Mouse (Mus musculus) MEL (cell line): ENCODE data around the gene Fam20c. TPM values are rescaled to one million over a fixed set of nuclear protein-coding genes. Genes with fewer than 3 reads are reported as not detected.

Experiments used
- DNase-seq: peaks from one replicate; pipeline ENCODE4 v3.0.0; 2011; ENCODE audit warnings: low read depth, low spot score
- H3K27ac ChIP-seq: 2 replicates; pipeline ENCODE4 v1.5.1; 2012; ENCODE audit warnings: low read depth, mild to moderate bottlenecking, control low read depth, low read length, moderate library complexity; ENCODE audit not compliant: control insufficient read depth
- H3K27me3 ChIP-seq, 2 experiments: fragments of 150-350 bp in 1 of 2; sonication (generic) in 1 of 2; 2 replicates each; pipeline ENCODE4 v1.6.1; 2012; ENCODE audit warnings: low read length in 2 of 2, mild to moderate bottlenecking in 2 of 2, improper control_type of control experiment in 1 of 2, moderate library complexity in 1 of 2; ENCODE audit not compliant: insufficient read depth in 2 of 2, control insufficient read depth in 1 of 2
- H3K36me3 ChIP-seq, 2 experiments: 2 replicates each; pipeline ENCODE4 v1.6.1; 2012 to 2014; ENCODE audit warnings: low read length in 2 of 2, improper control_type of control experiment in 1 of 2, inconsistent platforms in 1 of 2, mild to moderate bottlenecking in 1 of 2; ENCODE audit not compliant: insufficient read depth in 2 of 2, control insufficient read depth in 1 of 2
- H3K4me1 ChIP-seq, 2 experiments: fragments of 150-350 bp in 1 of 2; sonication (generic) in 1 of 2; 2 replicates each; pipeline ENCODE4 v1.6.1; 2012; ENCODE audit warnings: low read length in 2 of 2, improper control_type of control experiment in 1 of 2, mild to moderate bottlenecking in 1 of 2; ENCODE audit not compliant: insufficient read depth in 2 of 2, control insufficient read depth in 1 of 2
- H3K4me3 ChIP-seq, 2 experiments: fragments of 150-350 bp in 1 of 2; sonication (generic) in 1 of 2; 2 replicates each; pipeline ENCODE4 v1.5.1; 2012; ENCODE audit warnings: low read depth in 2 of 2, low read length in 2 of 2, mild to moderate bottlenecking in 2 of 2, moderate library complexity in 2 of 2, control low read depth in 1 of 2, improper control_type of control experiment in 1 of 2; ENCODE audit not compliant: control insufficient read depth in 1 of 2, insufficient read depth in 1 of 2
- H3K79me2 ChIP-seq: 2 replicates; pipeline ENCODE4 v1.6.1; 2012; ENCODE audit warnings: mild to moderate bottlenecking, low read length, moderate library complexity; ENCODE audit not compliant: control insufficient read depth, poor library complexity, insufficient read depth
- H3K9ac ChIP-seq: 2 replicates; pipeline ENCODE4 v1.6.1; 2012; ENCODE audit warnings: low read depth, mild to moderate bottlenecking, control low read depth, low read length, moderate library complexity; ENCODE audit not compliant: control insufficient read depth, poor library complexity, severe bottlenecking
- H3K9me3 ChIP-seq: fragments of 150-350 bp; sonication (generic); replicated peaks from 2 replicates; pipeline ENCODE4 v1.6.1; 2012; ENCODE audit warnings: mild to moderate bottlenecking, low read length, improper control_type of control experiment, moderate library complexity; ENCODE audit not compliant: insufficient read depth
- CHD1 ChIP-seq: IDR thresholded peaks from 2 replicates; pipeline ENCODE4 v1.6.1; 2012; ENCODE audit warnings: low read depth, mild to moderate bottlenecking, inconsistent platforms, low read length, improper control_type of control experiment
- ELF1 ChIP-seq: IDR thresholded peaks from 2 replicates; pipeline ENCODE4 v1.6.1; 2014; ENCODE audit warnings: low read depth, mild to moderate bottlenecking, inconsistent platforms, low read length, improper control_type of control experiment, moderate library complexity
- EP300 ChIP-seq, 2 experiments: IDR thresholded peaks; 2 replicates each; pipeline ENCODE4 v1.6.1; 2011; ENCODE audit warnings: improper control_type of control experiment in 2 of 2, low read length in 2 of 2, low read depth in 1 of 2, mild to moderate bottlenecking in 1 of 2
- KAT2A ChIP-seq: conservative IDR thresholded peaks from 2 replicates; pipeline ENCODE4 v1.6.1; 2012; ENCODE audit warnings: low read depth, low read length, improper control_type of control experiment, inconsistent platforms
- MAFK ChIP-seq: IDR thresholded peaks from 2 replicates; pipeline ENCODE4 v1.6.1; 2011; ENCODE audit warnings: low read depth, mild to moderate bottlenecking, low read length, improper control_type of control experiment, borderline replicate concordance
- MAX ChIP-seq: IDR thresholded peaks from 2 replicates; pipeline ENCODE4 v1.6.1; 2011; ENCODE audit warnings: low read length, improper control_type of control experiment
- MAZ ChIP-seq: IDR thresholded peaks from 2 replicates; pipeline ENCODE4 v1.6.1; 2012; ENCODE audit warnings: low read depth, mild to moderate bottlenecking, inconsistent platforms, low read length, improper control_type of control experiment
- MEF2A ChIP-seq: IDR thresholded peaks from 2 replicates; pipeline ENCODE4 v1.6.1; 2014; ENCODE audit warnings: low read depth, mild to moderate bottlenecking, inconsistent platforms, low read length, improper control_type of control experiment; ENCODE audit not compliant: poor library complexity, insufficient replicate concordance, severe bottlenecking; ENCODE audit errors: extremely low read depth
- MYB ChIP-seq: IDR thresholded peaks from 2 replicates; pipeline ENCODE4 v1.6.1; 2011; ENCODE audit warnings: mild to moderate bottlenecking, low read depth, low read length, improper control_type of control experiment
- MYC ChIP-seq: IDR thresholded peaks from 2 replicates; pipeline ENCODE4 v1.6.1; 2011; ENCODE audit warnings: low read depth, mild to moderate bottlenecking, low read length, improper control_type of control experiment, moderate library complexity
- NRF1 ChIP-seq: IDR thresholded peaks from 2 replicates; pipeline ENCODE4 v1.6.1; 2014; ENCODE audit warnings: low read depth, mild to moderate bottlenecking, inconsistent platforms, low read length, improper control_type of control experiment, moderate library complexity; ENCODE audit not compliant: poor library complexity, insufficient read depth, severe bottlenecking
- POLR2A ChIP-seq, 2 experiments: IDR thresholded peaks; 2 replicates each; pipeline ENCODE4 v1.6.1; 2011 to 2012; ENCODE audit warnings: low read length in 2 of 2, mild to moderate bottlenecking in 2 of 2, control low read depth in 1 of 2, improper control_type of control experiment in 1 of 2, low read depth in 1 of 2, moderate library complexity in 1 of 2; ENCODE audit not compliant: control insufficient read depth in 1 of 2, insufficient read depth in 1 of 2, poor library complexity in 1 of 2
- POLR2AphosphoS5 ChIP-seq: IDR thresholded peaks from 2 replicates; pipeline ENCODE4 v1.6.1; 2012; ENCODE audit warnings: low read depth, borderline replicate concordance, mild to moderate bottlenecking, inconsistent platforms, low read length, moderate library complexity, mixed read lengths
- RAD21 ChIP-seq: IDR thresholded peaks from 2 replicates; pipeline ENCODE4 v1.6.1; 2011; ENCODE audit warnings: mild to moderate bottlenecking, low read depth, low read length, improper control_type of control experiment
- RCOR1 ChIP-seq: IDR thresholded peaks from 2 replicates; pipeline ENCODE4 v1.6.1; 2012; ENCODE audit warnings: low read depth, mild to moderate bottlenecking, inconsistent platforms, low read length, improper control_type of control experiment
- SMC3 ChIP-seq: IDR thresholded peaks from 2 replicates; pipeline ENCODE4 v1.6.1; 2011; ENCODE audit warnings: low read depth, low read length, improper control_type of control experiment
- TAL1 ChIP-seq: IDR thresholded peaks from 2 replicates; pipeline ENCODE4 v1.6.1; 2012; ENCODE audit warnings: mild to moderate bottlenecking, inconsistent platforms, low read length, moderate library complexity, mixed read lengths
- TBP ChIP-seq: IDR thresholded peaks from 2 replicates; pipeline ENCODE4 v1.8.0; 2011; ENCODE audit warnings: low read depth, low read length, improper control_type of control experiment
- USF1 ChIP-seq: IDR thresholded peaks from 2 replicates; pipeline ENCODE4 v1.6.1; 2014; ENCODE audit warnings: low read depth, mild to moderate bottlenecking, inconsistent platforms, low read length, improper control_type of control experiment, moderate library complexity
- USF2 ChIP-seq, 2 experiments: IDR thresholded peaks; 2 replicates each; pipeline ENCODE4 v1.6.1; 2011 to 2012; ENCODE audit warnings: improper control_type of control experiment in 2 of 2, low read length in 2 of 2, borderline replicate concordance in 1 of 2, inconsistent platforms in 1 of 2, low read depth in 1 of 2, mild to moderate bottlenecking in 1 of 2; ENCODE audit not compliant: insufficient read depth in 1 of 2
- ZC3H11A ChIP-seq: IDR thresholded peaks from 2 replicates; pipeline ENCODE4 v1.6.1; 2012; ENCODE audit warnings: low read depth, mild to moderate bottlenecking, inconsistent platforms, low read length, improper control_type of control experiment
- ZKSCAN1 ChIP-seq: IDR thresholded peaks from 2 replicates; pipeline ENCODE4 v1.6.1; 2012; ENCODE audit warnings: low read depth, mild to moderate bottlenecking, inconsistent platforms, low read length, improper control_type of control experiment, moderate library complexity
- polyA plus RNA-seq, 2 experiments: library from polyadenylated mRNA; stranded (reverse) in 1 of 2; unstranded in 1 of 2; fragments of >175 nt in 1 of 2; fragments of >200 nt in 1 of 2; gene quantifications; 2 replicates each; pipeline versions ENCODE4 v1.2.1 to v1.2.4; 2012; ENCODE audit warnings: low replicate concordance in 2 of 2, low read depth in 1 of 2; ENCODE audit not compliant: insufficient read length in 2 of 2, insufficient read depth in 1 of 2, missing spikeins in 1 of 2
- total RNA-seq: library from RNA; depleted of rRNA; stranded (reverse); fragments of 300-350 nt; gene quantifications from 2 replicates; pipeline ENCODE4 v1.2.3, GENCODE M21; 2012

Gene Fam20c
- total and polyA plus RNA-seq, 3 experiments, result not detected

GRCm38 (mm10) chr5:138735201-138735757 lies 19.0 kb upstream of the Fam20c start:
- Histone ChIP-seq H3K79me2 (no peaks in the 10 kb centered on the region), H3K27ac (no peak overlapping the region), H3K27me3 (no peaks in the 10 kb centered on the region), H3K4me3 (no peak overlapping the region), H3K36me3 (no peaks in the 10 kb centered on the region), H3K9me3 (no peaks in the 10 kb centered on the region), H3K4me1 (no peaks in the 10 kb centered on the region), H3K9ac (no peak overlapping the region)
- DNase-seq, result no peak
- TF ChIP-seq MAX, result no peak
- TF ChIP-seq MYC, result no peak
- no peak for TF ChIP-seq RAD21
- no peak for TF ChIP-seq TAL1
- TF ChIP-seq USF2 (IDR thresholded peaks at IDR 0.05; ENCODE audit: borderline replicate concordance in 1 of 2, insufficient read depth in 1 of 2, low read depth in 1 of 2, low read length in 2 of 2), result no peak
- TF ChIP-seq ZC3H11A, result no peak
- no peak for TF ChIP-seq TBP
- TF ChIP-seq CHD1, result no peak
- no peak for TF ChIP-seq NRF1
- no peak for TF ChIP-seq POLR2AphosphoS5
- TF ChIP-seq MAZ, result no peak
- no peak for TF ChIP-seq USF1
- no peak for TF ChIP-seq EP300 (IDR thresholded peaks at IDR 0.05; ENCODE audit: low read depth in 1 of 2, low read length in 2 of 2)

GRCm38 (mm10) chr5:138740150-138740549 lies 14.2 kb upstream of the Fam20c start:
- no peaks in the 10 kb centered on the region for H3K27me3 ChIP-seq
- H3K9ac ChIP-seq, result no peak overlapping the region
- no peaks in the 10 kb centered on the region for H3K9me3 ChIP-seq
- TF ChIP-seq KAT2A, result no peak
- no peak for TF ChIP-seq NRF1
- TF ChIP-seq SMC3, result no peak
- TF ChIP-seq RAD21, result no peak
- no peak for TF ChIP-seq POLR2A (IDR thresholded peaks at IDR 0.05; ENCODE audit: control insufficient read depth in 1 of 2, insufficient read depth in 1 of 2, low read depth in 1 of 2, low read length in 2 of 2, poor library complexity in 1 of 2)
- no peak for TF ChIP-seq MYB
- TF ChIP-seq MAFK, result no peak
- no peak for TF ChIP-seq MEF2A
- TF ChIP-seq RCOR1, result no peak
- TF ChIP-seq ELF1, result no peak
- no peak for TF ChIP-seq ZKSCAN1
- TF ChIP-seq TBP, result no peak
- H3K4me1 ChIP-seq, result no peaks in the 10 kb centered on the region
- no peaks in the 10 kb centered on the region for H3K36me3 ChIP-seq
- no peak overlapping the region for H3K27ac ChIP-seq
- no peak overlapping the region for H3K4me3 ChIP-seq
- DNase-seq, result no peak
- H3K79me2 ChIP-seq, result no peaks in the 10 kb centered on the region
